Mouse (Mus musculus) CH12.LX (cell line): ENCODE measurements around the gene Hgd. TPM values are rescaled to one million over a fixed set of nuclear protein-coding genes. Genes with fewer than 3 reads are reported as not detected.
A peak's percentile ranks its signal among the peaks of the same experiment; 100 is the strongest.

Experiments
- DNase-seq: peaks from one replicate; pipeline ENCODE4 v3.0.0-alpha.2; 2013; ENCODE audit errors: extremely low read depth
- H3K27ac ChIP-seq: 2 replicates; pipeline ENCODE4 v1.5.1; 2012; ENCODE audit warnings: low read depth, mild to moderate bottlenecking, control low read depth, moderate library complexity; ENCODE audit not compliant: insufficient read depth
- H3K27me3 ChIP-seq: replicated peaks from 2 replicates; pipeline ENCODE3; 2012; ENCODE audit warnings: inconsistent platforms
- H3K36me3 ChIP-seq, 2 experiments: replicated peaks in 1 of 2; 2 replicates each; pipeline versions ENCODE3 to v1.6.1; 2012; ENCODE audit warnings: inconsistent platforms in 1 of 2, low read length in 1 of 2, mild to moderate bottlenecking in 1 of 2, mixed read lengths in 1 of 2, moderate library complexity in 1 of 2; ENCODE audit not compliant: control insufficient read depth in 1 of 2, insufficient read depth in 1 of 2
- H3K4me1 ChIP-seq, 2 experiments: 2 replicates each; pipeline ENCODE4 v1.6.1; 2012; ENCODE audit warnings: inconsistent platforms in 1 of 2, moderate library complexity in 1 of 2; ENCODE audit not compliant: insufficient read depth in 2 of 2, control insufficient read depth in 1 of 2
- H3K4me2 ChIP-seq: 2 replicates; pipeline ENCODE4 v1.6.1; 2012; ENCODE audit warnings: low read depth, mild to moderate bottlenecking, control low read depth; ENCODE audit not compliant: poor library complexity, insufficient read depth, severe bottlenecking
- H3K4me3 ChIP-seq, 3 experiments: fragments of 150-350 bp in 1 of 3; sonication (generic) in 1 of 3; replicated peaks in 1 of 3; 2 replicates each; pipeline versions ENCODE3 to v1.5.1; 2011 to 2012; ENCODE audit warnings: low read depth in 2 of 3, low read length in 2 of 3, mild to moderate bottlenecking in 2 of 3, moderate library complexity in 2 of 3, control low read depth in 1 of 3, improper control_type of control experiment in 1 of 3, inconsistent platforms in 1 of 3, mixed read lengths in 1 of 3; ENCODE audit not compliant: poor library complexity in 1 of 3
- H3K79me2 ChIP-seq: replicated peaks from 2 replicates; pipeline ENCODE4 v1.6.1; 2012; ENCODE audit warnings: mild to moderate bottlenecking, moderate library complexity; ENCODE audit not compliant: control insufficient read depth, poor library complexity, insufficient read depth, severe bottlenecking; ENCODE audit errors: extremely low read depth
- H3K9ac ChIP-seq: 2 replicates; pipeline ENCODE4 v1.6.1; 2012; ENCODE audit warnings: low read depth, mild to moderate bottlenecking, control low read depth, moderate library complexity; ENCODE audit not compliant: insufficient read depth
- H3K9me3 ChIP-seq: replicated peaks from 2 replicates; pipeline ENCODE3; 2012; ENCODE audit warnings: low read length, inconsistent platforms, mixed read lengths
- BHLHE40 ChIP-seq: IDR thresholded peaks from 2 replicates; pipeline ENCODE4 v1.6.1; 2011; ENCODE audit warnings: mild to moderate bottlenecking, low read depth, low read length, improper control_type of control experiment
- CHD2 ChIP-seq: IDR thresholded peaks from 2 replicates; pipeline ENCODE4 v1.6.1; 2011; ENCODE audit warnings: low read length, improper control_type of control experiment
- E2F4 ChIP-seq: IDR thresholded peaks from 2 replicates; pipeline ENCODE4 v1.6.1; 2011; ENCODE audit warnings: low read depth, low read length, improper control_type of control experiment; ENCODE audit not compliant: insufficient replicate concordance
- ELF1 ChIP-seq: IDR thresholded peaks from 2 replicates; pipeline ENCODE4 v1.6.1; 2014; ENCODE audit warnings: low read depth, mild to moderate bottlenecking, inconsistent platforms, low read length, improper control_type of control experiment
- EP300 ChIP-seq: IDR thresholded peaks from 2 replicates; pipeline ENCODE4 v1.6.1; 2011; ENCODE audit warnings: low read length, improper control_type of control experiment
- HCFC1 ChIP-seq: IDR thresholded peaks from 2 replicates; pipeline ENCODE4 v1.6.1; 2012; ENCODE audit warnings: low read depth, mild to moderate bottlenecking, inconsistent platforms, low read length, improper control_type of control experiment
- JUN ChIP-seq: IDR thresholded peaks from 2 replicates; pipeline ENCODE4 v1.6.1; 2011; ENCODE audit warnings: low read depth, mild to moderate bottlenecking, low read length, improper control_type of control experiment, moderate library complexity; ENCODE audit not compliant: insufficient read depth
- JUND ChIP-seq: conservative IDR thresholded peaks from 2 replicates; pipeline ENCODE4 v1.6.1; 2011; ENCODE audit warnings: low read depth, low read length, improper control_type of control experiment
- MEF2A ChIP-seq: IDR thresholded peaks from 2 replicates; pipeline ENCODE4 v1.6.1; 2014; ENCODE audit warnings: low read depth, mild to moderate bottlenecking, inconsistent platforms, low read length, improper control_type of control experiment, borderline replicate concordance
- MXI1 ChIP-seq: IDR thresholded peaks from 2 replicates; pipeline ENCODE4 v1.6.1; 2011; ENCODE audit warnings: mild to moderate bottlenecking, low read depth, low read length, improper control_type of control experiment
- NELFE ChIP-seq: IDR thresholded peaks from 2 replicates; pipeline ENCODE4 v1.6.1; 2011; ENCODE audit warnings: low read depth, low read length, improper control_type of control experiment
- NRF1 ChIP-seq: IDR thresholded peaks from 2 replicates; pipeline ENCODE4 v1.6.1; 2014; ENCODE audit warnings: low read depth, mild to moderate bottlenecking, inconsistent platforms, low read length, improper control_type of control experiment, moderate library complexity
- PAX5 ChIP-seq: IDR thresholded peaks from 2 replicates; pipeline ENCODE4 v1.6.1; 2012; ENCODE audit warnings: low read length, inconsistent platforms, mixed read lengths
- POLR2A ChIP-seq: IDR thresholded peaks from 2 replicates; pipeline ENCODE4 v1.6.1; 2011; ENCODE audit warnings: low read depth, mild to moderate bottlenecking, improper control_type of control experiment, low read length
- POLR2AphosphoS2 ChIP-seq: IDR thresholded peaks from 2 replicates; pipeline ENCODE4 v1.6.1; 2011; ENCODE audit warnings: low read depth, low read length, improper control_type of control experiment
- RAD21 ChIP-seq: IDR thresholded peaks from 2 replicates; pipeline ENCODE4 v1.6.1; 2011; ENCODE audit warnings: low read depth, mild to moderate bottlenecking, low read length, improper control_type of control experiment, moderate library complexity
- TCF12 ChIP-seq: IDR thresholded peaks from 2 replicates; pipeline ENCODE4 v1.6.1; 2014; ENCODE audit warnings: low read depth, mild to moderate bottlenecking, inconsistent platforms, low read length, improper control_type of control experiment
- UBTF ChIP-seq: IDR thresholded peaks from 2 replicates; pipeline ENCODE4 v1.6.1; 2012; ENCODE audit warnings: low read depth, mild to moderate bottlenecking, inconsistent platforms, low read length, improper control_type of control experiment, moderate library complexity
- USF1 ChIP-seq: IDR thresholded peaks from 2 replicates; pipeline ENCODE4 v1.6.1; 2014; ENCODE audit warnings: low read depth, mild to moderate bottlenecking, inconsistent platforms, low read length, improper control_type of control experiment
- ZKSCAN1 ChIP-seq: IDR thresholded peaks from 2 replicates; pipeline ENCODE4 v1.6.1; 2012; ENCODE audit warnings: low read depth, inconsistent platforms, low read length, improper control_type of control experiment, borderline replicate concordance
- ZMIZ1 ChIP-seq: IDR thresholded peaks from 2 replicates; pipeline ENCODE4 v1.6.1; 2012; ENCODE audit warnings: low read depth, mild to moderate bottlenecking, inconsistent platforms, low read length, improper control_type of control experiment
- ZNF384 ChIP-seq: IDR thresholded peaks from 2 replicates; pipeline ENCODE4 v1.6.1; 2012; ENCODE audit warnings: low read depth, low read length, improper control_type of control experiment, inconsistent platforms
- dilution Hi-C: fragments of 300-500 bp; cut with MboI; formaldehyde crosslinking; loops from 2 replicates; pipeline ENCODE4 v1.14.3; 2020; ENCODE audit warnings: low sequenced_read_pairs; ENCODE audit not compliant: extremely low pct_unique_long_range_greater_than_20kb, extremely low pct_ligation_motif_present
- in situ Hi-C: fragments of 300-500 bp; cut with MboI; formaldehyde crosslinking; loops from 3 replicates; pipeline ENCODE4 v1.14.3; 2019; ENCODE audit warnings: low sequenced_read_pairs, low pct_ligation_motif_present, low pct_unique_long_range_greater_than_20kb, mixed read lengths
- polyA plus RNA-seq: library from polyadenylated mRNA; unstranded; fragments of >175 nt; gene quantifications from 2 replicates; pipeline ENCODE4 v1.2.1, GENCODE M21; 2012; ENCODE audit warnings: low read depth; ENCODE audit not compliant: insufficient read length
- total RNA-seq, 2 experiments: library from RNA; depleted of rRNA; stranded (reverse); fragments of 300-350 nt in 1 of 2; fragments of >200 nt in 1 of 2; gene quantifications; 2 replicates each; pipeline ENCODE4 v1.2.3; 2012 to 2014

Hgd gene
- total and polyA plus RNA-seq, 3 experiments: not detected

- in situ Hi-C loops: no loop called here
- H3K79me2 ChIP-seq: peaks cover 2% of the 10 kb centered on the region; the same call in 1 of the 2 replicates
- dilution Hi-C loops: no loop called here
- no peak overlapping the region for H3K4me2 ChIP-seq
- no peaks in the 10 kb centered on the region for H3K27me3 ChIP-seq
- TF ChIP-seq RAD21 (no peak), POLR2AphosphoS2 (0 out of 2 replicates have a peak, but pooled peaks have one; percentile 55)
- peaks cover 28 to 61% of the 10 kb centered on the region in 2 experiments for H3K36me3 ChIP-seq
- no peak overlapping the region for H3K4me3 ChIP-seq
- H3K9ac ChIP-seq: no peak overlapping the region
- no peak overlapping the region for H3K27ac ChIP-seq
- no peak for DNase-seq
- H3K9me3 ChIP-seq: no peaks in the 10 kb centered on the region
- H3K4me1 ChIP-seq: peaks cover 0 to 21% of the 10 kb centered on the region in 2 experiments; a peak in 2 of 4 replicates
Observed at GRCm38 (mm10) chr16:37645799-37646198, 65.8 kb downstream of the Hgd start.

GRCm38 (mm10) chr16:37647067-37647466 is 67.1 kb downstream of the Hgd start:
- no peak for TF ChIP-seq ZNF384
- TF ChIP-seq PAX5: no peak
- TF ChIP-seq ELF1: no peak
- TF ChIP-seq POLR2A: no peak
- no peak for TF ChIP-seq MEF2A
- no peak for TF ChIP-seq UBTF
- no peak for TF ChIP-seq HCFC1
- TF ChIP-seq ZKSCAN1: no peak
- no peak for TF ChIP-seq BHLHE40
- TF ChIP-seq EP300: no peak
- TF ChIP-seq, all 38 proteins: peak for 0
- Histone ChIP-seq H3K27ac (no peak overlapping the region), H3K9ac (no peak overlapping the region), H3K4me3 (no peak overlapping the region), H3K4me2 (no peak overlapping the region), H3K79me2 (peaks cover 6% of the 10 kb centered on the region), H3K27me3 (no peaks in the 10 kb centered on the region), H3K4me1 (peaks cover 4 to 27% of the 10 kb centered on the region in 2 experiments), H3K9me3 (no peaks in the 10 kb centered on the region), H3K36me3 (peaks cover 28 to 69% of the 10 kb centered on the region in 2 experiments)
- no peak for DNase-seq
- in situ Hi-C loops (no loop called here), dilution Hi-C loops (no loop called here)

GRCm38 (mm10) chr16:37647936-37648335 is 68.0 kb downstream of the Hgd start:
- TF ChIP-seq NRF1 (no peak), ZNF384 (no peak), ZMIZ1 (no peak), USF1 (no peak), JUN (no peak), CHD2 (no peak), EP300 (no peak), TCF12 (no peak), HCFC1 (no peak), E2F4 (no peak), UBTF (no peak), MXI1 (no peak), NELFE (no peak), JUND (no peak), BHLHE40 (no peak)
- TF ChIP-seq, all 38 proteins: peak for 0
- dilution Hi-C loops: no loop called here
- no peak overlapping the region for H3K4me2 ChIP-seq
- no peak overlapping the region for H3K27ac ChIP-seq
- no peaks in the 10 kb centered on the region for H3K9me3 ChIP-seq
- H3K4me1 ChIP-seq: peaks cover 8 to 36% of the 10 kb centered on the region in 2 experiments
- no peak for DNase-seq
- H3K4me3 ChIP-seq: no peak overlapping the region
- H3K79me2 ChIP-seq: peaks cover 14% of the 10 kb centered on the region
- no peak overlapping the region for H3K9ac ChIP-seq
- H3K27me3 ChIP-seq: no peaks in the 10 kb centered on the region
- peaks cover 28 to 71% of the 10 kb centered on the region in 2 experiments for H3K36me3 ChIP-seq
- in situ Hi-C loops: no loop called here
